Mouse (Mus musculus) midbrain, postnatal 0 days (tissue): ENCODE data around the gene Mre11a. TPM values are rescaled to one million over a fixed set of nuclear protein-coding genes. Genes with fewer than 3 reads are reported as not detected.
A peak's percentile ranks its signal among the peaks of the same experiment; 100 is the strongest.

Experiments
- ATAC-seq: fragments of 200-750 bp; cut with Nextera tagmentation; 2 replicates; pipeline ENCODE4 v1.8.0; 2017; ENCODE audit warnings: moderate number of reproducible peaks, mild to moderate bottlenecking, moderate TSS enrichment, moderate library complexity; ENCODE audit not compliant: low FRiP score
- DNase-seq: peaks from one replicate; pipeline ENCODE4 v3.0.0-alpha.2; 2015; ENCODE audit warnings: low spot score
- H3K27ac ChIP-seq: fragments of 300-500 bp; sonication (generic); 2 replicates; pipeline ENCODE4 v1.5.1; 2014; ENCODE audit warnings: low read depth, mild to moderate bottlenecking, low read length, mixed read lengths
- H3K27me3 ChIP-seq: fragments of 300-500 bp; sonication (generic); 2 replicates; pipeline ENCODE4 v1.6.1; 2014; ENCODE audit warnings: low read length, control low read depth, mixed read lengths; ENCODE audit not compliant: insufficient read depth
- H3K36me3 ChIP-seq: fragments of 300-500 bp; sonication (generic); 2 replicates; pipeline ENCODE4 v1.6.1; 2014; ENCODE audit warnings: low read length, control low read depth, mixed read lengths; ENCODE audit not compliant: insufficient read depth
- H3K4me1 ChIP-seq: fragments of 300-500 bp; sonication (generic); 2 replicates; pipeline ENCODE4 v1.6.1; 2014; ENCODE audit warnings: mild to moderate bottlenecking, control low read depth, antibody characterized with exemption, low read length, mixed read lengths; ENCODE audit not compliant: insufficient read depth
- H3K4me2 ChIP-seq: fragments of 300-500 bp; sonication (generic); 2 replicates; pipeline ENCODE4 v1.6.1; 2014; ENCODE audit warnings: low read depth, mild to moderate bottlenecking, low read length, mixed read lengths; ENCODE audit not compliant: poor library complexity, severe bottlenecking
- H3K4me3 ChIP-seq: fragments of 300-500 bp; sonication (generic); 2 replicates; pipeline ENCODE4 v1.5.1; 2014; ENCODE audit warnings: low read depth, mild to moderate bottlenecking, low read length, moderate library complexity
- H3K9ac ChIP-seq: fragments of 300-500 bp; sonication (generic); replicated peaks from 2 replicates; pipeline ENCODE4 v1.6.1; 2014; ENCODE audit warnings: mild to moderate bottlenecking, low read length, moderate library complexity, mixed read lengths; ENCODE audit not compliant: poor library complexity, severe bottlenecking
- H3K9me3 ChIP-seq: fragments of 300-500 bp; sonication (generic); 2 replicates; pipeline ENCODE4 v1.6.1; 2016; ENCODE audit warnings: low read length, control low read depth
- CTCF ChIP-seq: IDR thresholded peaks from 2 replicates; pipeline ENCODE4 v1.5.1; 2016; ENCODE audit warnings: antibody characterized with exemption, mild to moderate bottlenecking
- WGBS: fragments of 180-500 bp; shearing (Covaris S2); extraction: QIAGEN DNeasy Blood & Tissue Kit; methylation state at CpG from one replicate; pipeline ENCODE4 v1.1.7; 2014; 5-methylcytosine and 5-hydroxymethylcytosine counted together
- polyA plus RNA-seq: library from polyadenylated mRNA; unstranded; fragments of >200 nt; fragmentation: Nextera tagmentation; extraction: Ambion mirVana; gene quantifications from 2 replicates; pipeline ENCODE4 v1.2.1, GENCODE M21; 2015
- total RNA-seq: library from RNA; depleted of rRNA; stranded (reverse); fragments of >200 nt; gene quantifications from 2 replicates; pipeline ENCODE4 v1.2.3, GENCODE M21; 2014

The Mre11a gene
- total and polyA plus RNA-seq, 2 experiments from 2014 or later = 6.7 to 7.2 TPM

- Histone ChIP-seq H3K36me3 (no peaks in the 10 kb centered on the region), H3K9ac (peak within 1 kb of the TSS; percentile 61), H3K4me3 (peak within 1 kb of the TSS; percentile 46), H3K4me2 (peak within 1 kb of the TSS; percentile 92), H3K9me3 (no peaks in the 10 kb centered on the region), H3K27ac (no peak within 1 kb of the TSS), H3K4me1 (no peaks in the 10 kb centered on the region), H3K27me3 (no peaks in the 10 kb centered on the region)
- WGBS = under 1% methylated on average over 27 of the region's 28 CpGs
- DNase-seq (no peak), ATAC-seq (peak; percentile 31)
- TF ChIP-seq CTCF = no peak
Measured at GRCm38 (mm10) chr9:14752001-14752522, 32.4 kb upstream of the Mre11a start, which contains the start of gene Fut4. TSS of gene Fut4 (minus strand) at chr9:14752393.

- Histone ChIP-seq H3K4me3 (no peak overlapping the region), H3K4me1 (no peaks in the 10 kb centered on the region), H3K4me2 (no peak overlapping the region), H3K36me3 (no peaks in the 10 kb centered on the region), H3K27me3 (no peaks in the 10 kb centered on the region), H3K9me3 (no peaks in the 10 kb centered on the region), H3K9ac (no peak overlapping the region), H3K27ac (no peak overlapping the region)
- no peak for DNase-seq
- TF ChIP-seq CTCF = no peak
- ATAC-seq = no peak
Measured at GRCm38 (mm10) chr9:14753947-14754346, 30.5 kb upstream of the Mre11a start.

- no peak overlapping the region for H3K4me3 ChIP-seq
- H3K27ac ChIP-seq = no peak overlapping the region
- no peaks in the 10 kb centered on the region for H3K4me1 ChIP-seq
- no peak for TF ChIP-seq CTCF
- DNase-seq (no peak), ATAC-seq (no peak)
- no peaks in the 10 kb centered on the region for H3K36me3 ChIP-seq
- 88% methylated on average over 3 of the region's 3 CpGs for WGBS
- no peaks in the 10 kb centered on the region for H3K27me3 ChIP-seq
- no peaks in the 10 kb centered on the region for H3K9me3 ChIP-seq
- H3K9ac ChIP-seq = no peak overlapping the region
- no peak overlapping the region for H3K4me2 ChIP-seq
Measured at GRCm38 (mm10) chr9:14754469-14754868, 30.0 kb upstream of the Mre11a start.

- Histone ChIP-seq H3K4me1 (no peaks in the 10 kb centered on the region), H3K36me3 (no peaks in the 10 kb centered on the region), H3K4me2 (no peak overlapping the region), H3K27ac (no peak overlapping the region), H3K9me3 (no peaks in the 10 kb centered on the region), H3K27me3 (no peaks in the 10 kb centered on the region), H3K4me3 (no peak overlapping the region), H3K9ac (no peak overlapping the region)
- DNase-seq (no peak), ATAC-seq (no peak)
- no peak for TF ChIP-seq CTCF
- 76% methylated on average over 7 of the region's 7 CpGs for WGBS
Measured at GRCm38 (mm10) chr9:14758590-14758989, 25.9 kb upstream of the Mre11a start.

DNA sequence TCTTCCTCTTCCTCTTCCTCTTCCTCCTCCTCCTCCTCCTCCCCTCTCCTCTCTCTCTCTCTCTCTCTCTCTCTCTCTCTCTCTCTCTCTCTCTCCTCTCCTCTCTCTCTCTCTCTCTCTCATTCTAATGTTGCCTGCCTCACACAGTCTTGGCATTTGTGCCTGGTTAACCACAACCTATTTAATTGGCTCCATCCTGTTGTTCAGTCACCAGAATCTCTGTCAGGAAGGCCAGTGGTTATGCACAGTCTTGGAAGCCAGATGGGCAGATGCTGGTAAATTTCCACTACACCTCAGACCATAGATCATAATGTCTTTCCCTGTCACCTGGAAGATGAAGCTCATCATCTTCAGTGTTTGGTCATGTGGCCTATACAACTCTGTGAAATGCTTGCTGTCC is 25.2 kb upstream of the Mre11a start:
- no peaks in the 10 kb centered on the region for H3K36me3 ChIP-seq
- no peak for TF ChIP-seq CTCF
- ATAC-seq = no peak
- no peak for DNase-seq
- H3K27ac ChIP-seq = no peak overlapping the region
- H3K9ac ChIP-seq = no peak overlapping the region
- H3K4me2 ChIP-seq = no peak overlapping the region
- H3K4me1 ChIP-seq = no peaks in the 10 kb centered on the region
- H3K4me3 ChIP-seq = no peak overlapping the region
- H3K9me3 ChIP-seq = no peaks in the 10 kb centered on the region
- no peaks in the 10 kb centered on the region for H3K27me3 ChIP-seq

GRCm38 (mm10) chr9:14764765-14765164 is 19.7 kb upstream of the Mre11a start:
- Histone ChIP-seq H3K4me2 (no peak overlapping the region), H3K27ac (no peak overlapping the region), H3K4me3 (no peak overlapping the region), H3K9ac (no peak overlapping the region), H3K36me3 (no peaks in the 10 kb centered on the region), H3K27me3 (no peaks in the 10 kb centered on the region), H3K9me3 (no peaks in the 10 kb centered on the region), H3K4me1 (no peaks in the 10 kb centered on the region)
- TF ChIP-seq CTCF = peak; percentile 87
- WGBS = 22% methylated on average over 7 of the region's 7 CpGs
- ATAC-seq (peak; percentile 55; the same call in 1 of the 2 replicates), DNase-seq (peak; percentile 73)
